Mouse (Mus musculus): ENCODE data around the gene Myrfl.

The Myrfl gene

DNA sequence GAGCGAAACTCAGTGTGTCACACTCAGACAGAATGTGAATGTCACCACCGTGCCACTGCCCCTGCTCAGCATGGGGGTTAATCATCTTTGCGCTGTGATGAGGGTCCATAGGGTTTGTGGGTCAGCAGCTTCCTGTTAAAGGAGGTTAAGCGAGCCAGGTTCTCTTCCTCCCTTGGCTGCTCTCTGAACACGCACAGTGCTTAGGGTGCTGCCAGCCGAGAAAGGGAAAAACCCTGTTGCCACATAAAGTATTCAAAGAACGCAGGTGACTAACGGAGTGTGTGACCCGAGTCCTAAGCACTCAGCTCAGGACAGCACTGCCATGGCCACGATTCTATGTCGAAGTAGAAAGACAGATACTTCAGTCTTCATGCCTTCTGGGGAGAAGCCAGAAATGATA lies 69.4 kb downstream of the Myrfl start:
- ATAC-seq (ENCODE audit: low TSS enrichment), result no peak

DNA sequence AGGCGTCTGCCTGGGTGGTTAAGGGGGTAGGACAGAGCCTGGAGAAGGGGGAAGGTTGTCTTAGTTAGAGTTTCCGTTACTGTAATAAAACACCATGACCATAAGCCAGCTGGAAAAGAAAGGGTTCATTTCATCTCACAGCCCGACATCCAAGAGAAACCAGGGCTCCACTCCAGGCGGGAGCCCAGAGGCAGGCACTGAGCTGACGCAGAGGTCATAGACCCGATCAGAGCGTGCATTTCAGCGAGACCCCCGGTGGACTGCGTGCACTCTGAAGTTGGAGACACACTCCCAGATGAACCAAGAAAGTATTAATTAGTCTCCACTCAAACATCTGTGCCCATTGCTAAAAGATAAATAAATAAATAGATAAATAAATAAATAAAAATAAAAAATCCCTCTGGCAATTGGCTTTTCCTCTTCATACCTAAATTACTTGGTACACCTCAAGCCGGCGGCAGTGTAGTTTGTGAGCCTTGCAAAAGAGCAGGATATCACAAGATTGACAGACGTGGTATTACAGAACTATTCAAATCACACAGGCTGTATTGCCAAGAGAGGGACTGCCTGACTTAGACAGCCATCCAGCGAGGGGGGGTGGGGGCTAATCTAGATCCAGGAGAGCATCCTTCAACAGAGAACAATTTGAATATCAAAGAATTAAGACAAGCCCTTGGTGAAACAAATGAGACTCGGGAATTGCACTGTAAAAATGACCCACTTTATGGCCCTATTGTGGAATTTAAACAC lies 81.2 kb downstream of the Myrfl start:
- ATAC-seq (ENCODE audit: low TSS enrichment), result no peak

DNA sequence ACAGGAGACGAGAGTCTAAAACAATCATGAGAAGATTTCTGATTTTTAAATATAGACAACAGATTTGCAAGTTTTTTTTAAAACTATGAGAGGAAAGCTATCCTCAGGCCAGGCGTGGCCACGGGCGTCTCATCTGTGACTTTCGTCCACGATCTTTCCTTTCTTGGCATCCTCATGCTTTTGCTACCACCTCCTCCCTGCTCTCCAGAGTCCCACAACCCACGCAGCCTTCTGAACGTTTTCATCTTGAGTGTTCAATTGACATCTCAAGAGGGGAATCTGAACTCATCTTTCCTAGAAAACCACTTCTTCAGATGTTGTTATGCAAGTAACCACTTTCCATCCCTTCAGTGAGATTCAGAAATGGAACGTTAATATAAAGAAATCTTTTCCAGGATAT lies 83.6 kb downstream of the Myrfl start:
- peak; percentile 69 for ATAC-seq (ENCODE audit: low TSS enrichment)

DNA sequence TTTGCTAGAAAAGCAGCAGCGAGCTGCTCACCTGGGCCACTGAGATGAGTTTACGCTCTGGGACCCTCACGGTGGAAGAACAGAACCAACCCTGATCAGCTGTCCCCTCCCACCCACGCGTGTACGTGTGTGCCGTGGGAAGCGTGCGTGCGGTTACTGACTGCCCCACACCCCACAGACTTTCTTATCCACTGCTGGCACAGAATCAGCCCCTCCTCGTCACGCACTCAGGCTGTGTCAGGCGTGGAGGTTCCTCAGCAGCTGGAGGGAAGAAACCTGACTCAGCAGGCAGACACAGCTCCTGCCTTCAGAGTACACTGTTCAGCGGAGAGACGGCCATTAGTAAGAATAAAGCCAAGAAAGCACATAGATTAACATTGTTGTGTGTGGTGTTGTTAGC lies 86.0 kb downstream of the Myrfl start:
- ATAC-seq (ENCODE audit: low TSS enrichment), result peak; percentile 95

DNA sequence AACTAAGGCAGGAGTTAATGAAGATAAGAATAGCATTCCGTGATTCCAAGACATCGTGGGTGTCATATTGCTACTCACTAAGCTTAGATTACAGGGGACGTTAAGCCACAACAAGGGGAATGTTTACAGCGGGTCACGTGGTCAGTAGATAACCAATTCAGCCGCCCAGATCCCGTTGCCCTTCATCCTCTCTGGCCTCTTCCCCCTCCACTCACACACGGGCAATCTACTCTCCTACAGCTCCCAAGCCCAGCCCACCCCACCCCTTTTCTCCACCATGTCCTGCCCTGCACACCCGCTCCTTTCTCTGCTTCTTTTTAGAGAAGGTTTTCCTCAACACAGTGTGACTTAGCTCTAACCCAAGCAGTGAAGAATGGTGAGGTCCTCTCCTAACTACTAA lies 87.3 kb downstream of the Myrfl start:
- ATAC-seq (ENCODE audit: low TSS enrichment), result no peak

DNA sequence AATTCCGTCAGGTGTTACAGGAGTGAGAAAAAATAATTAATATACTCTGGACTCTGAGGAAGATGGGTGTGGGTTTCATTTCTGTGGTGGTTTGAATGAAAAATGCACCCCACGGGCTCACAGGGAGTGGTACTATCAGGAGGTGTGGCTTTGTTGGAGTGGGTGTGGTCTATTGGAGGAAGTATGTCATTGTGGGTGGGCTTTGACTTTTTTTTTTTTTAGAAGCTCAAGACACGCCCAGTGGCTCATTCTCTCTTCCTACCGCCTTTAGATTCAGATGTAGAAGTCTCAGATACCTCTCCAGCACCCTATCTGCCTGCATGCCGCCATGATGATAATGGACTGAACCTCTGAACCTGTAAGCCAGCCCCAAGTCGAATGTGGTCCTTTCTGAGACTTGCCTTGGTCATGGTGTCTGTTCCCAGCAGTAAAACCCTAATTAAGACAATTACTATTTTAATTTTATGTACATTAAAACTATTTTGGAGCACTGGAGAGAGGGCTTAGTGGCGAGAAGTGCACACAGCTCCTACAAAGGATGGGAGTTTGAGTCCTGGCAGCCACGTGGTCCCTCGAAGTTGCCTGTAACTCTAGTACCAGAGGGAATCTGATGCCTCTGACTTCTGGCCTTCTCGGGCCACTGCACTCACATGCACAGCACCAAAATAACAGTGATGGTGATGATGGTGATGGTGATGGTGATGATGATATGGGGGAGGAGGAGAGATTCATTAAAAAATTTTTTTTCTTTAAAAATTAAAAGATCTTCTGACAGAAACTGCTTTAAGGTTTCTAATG lies 88.0 kb downstream of the Myrfl start:
- ATAC-seq (ENCODE audit: low TSS enrichment), result no peak

- ATAC-seq (ENCODE audit: low TSS enrichment), result 0 out of 2 replicates have a peak, but pooled peaks have one; percentile 4
Measured at GRCm38 (mm10) chr10:116802178-116802794, 94.4 kb downstream of the Myrfl start.

GRCm38 (mm10) chr10:116801281-116801680 lies 95.4 kb downstream of the Myrfl start:
- no peak for ATAC-seq (ENCODE audit: low TSS enrichment)

DNA sequence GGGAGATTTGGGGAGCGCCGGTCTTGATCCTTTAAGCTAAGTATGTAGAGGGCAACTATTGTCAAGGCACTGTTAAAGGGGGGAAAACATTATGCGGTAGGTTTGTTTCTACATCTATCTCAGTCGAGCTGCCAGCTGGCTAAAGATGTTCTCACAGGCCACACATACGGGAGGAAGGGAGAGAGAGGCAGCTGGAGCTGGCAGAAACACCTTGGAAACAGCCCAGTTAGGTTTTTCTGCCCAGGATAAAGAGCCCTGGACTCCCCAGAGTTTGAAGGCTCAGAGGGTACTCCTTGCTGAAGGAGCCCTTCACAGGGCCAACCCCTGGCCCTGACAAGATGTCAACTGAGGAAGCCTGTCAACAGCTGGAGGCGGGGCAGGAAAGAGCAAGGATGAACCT lies 100.7 kb downstream of the Myrfl start:
- ATAC-seq (ENCODE audit: low TSS enrichment), result no peak

DNA sequence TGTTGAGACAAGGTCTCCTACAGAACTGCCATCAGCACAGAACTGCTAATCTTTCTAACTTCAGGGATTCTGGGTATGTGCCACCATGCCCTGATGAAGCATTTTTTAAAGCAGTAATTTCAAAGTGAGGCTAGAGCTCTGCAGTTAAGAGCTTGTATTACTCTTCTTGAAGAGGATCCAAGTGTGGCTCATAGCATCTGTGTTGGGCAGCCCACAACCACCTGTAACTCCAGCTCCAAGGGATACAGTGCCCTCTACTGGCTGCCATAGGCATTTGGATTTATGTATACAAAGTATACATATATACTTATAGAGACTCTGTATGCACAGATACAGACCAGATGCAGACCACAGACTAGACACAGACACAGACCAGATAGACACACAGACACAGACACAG lies 107.6 kb downstream of the Myrfl start:
- ATAC-seq (ENCODE audit: low TSS enrichment), result peak; percentile 84

DNA sequence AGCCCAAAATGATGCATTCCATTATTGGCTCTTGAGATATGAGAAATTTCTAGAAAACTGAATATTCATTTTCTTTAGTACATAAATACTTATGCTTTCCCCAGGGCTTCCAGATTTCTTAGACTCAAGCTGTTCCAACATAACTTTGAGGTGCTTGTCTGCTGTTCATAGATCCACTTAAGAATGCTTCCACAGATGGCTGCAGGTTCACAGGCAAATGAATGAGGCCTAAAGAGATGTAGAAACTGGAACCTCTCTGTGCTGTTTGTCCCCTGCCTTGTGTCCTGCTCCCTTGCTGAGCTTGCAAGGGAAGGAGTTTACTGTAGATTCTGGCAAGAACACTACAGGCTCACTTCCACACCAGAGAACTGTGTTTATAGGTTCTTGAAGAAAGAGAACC lies 108.3 kb downstream of the Myrfl start:
- ATAC-seq (ENCODE audit: low TSS enrichment), result peak; percentile 86

DNA sequence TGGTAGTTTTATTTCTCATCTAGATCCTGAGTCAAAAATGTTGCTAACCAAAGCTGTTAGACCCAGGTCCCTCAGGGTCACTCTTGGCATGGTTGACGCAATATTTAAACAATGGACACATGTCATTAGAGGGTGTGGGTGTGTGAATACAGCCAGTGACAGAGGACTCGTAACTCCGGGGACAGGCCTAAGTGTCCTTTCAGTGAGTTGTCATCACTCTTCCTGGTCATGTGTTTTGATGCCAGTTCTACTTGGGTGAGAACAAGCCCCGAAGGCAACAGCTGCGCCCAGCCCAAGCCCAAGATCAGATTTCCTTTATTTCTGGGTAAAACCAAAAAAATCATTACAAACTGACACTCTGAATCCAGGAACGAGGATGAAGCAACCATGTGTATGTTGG lies 112.6 kb downstream of the Myrfl start:
- ATAC-seq (ENCODE audit: low TSS enrichment), result no peak

GRCm38 (mm10) chr10:116783020-116783419 lies 113.7 kb downstream of the Myrfl start:
- ATAC-seq (ENCODE audit: low TSS enrichment), result no peak

GRCm38 (mm10) chr10:116777947-116778346 lies 118.8 kb downstream of the Myrfl start:
- no peak for ATAC-seq (ENCODE audit: low TSS enrichment)

DNA sequence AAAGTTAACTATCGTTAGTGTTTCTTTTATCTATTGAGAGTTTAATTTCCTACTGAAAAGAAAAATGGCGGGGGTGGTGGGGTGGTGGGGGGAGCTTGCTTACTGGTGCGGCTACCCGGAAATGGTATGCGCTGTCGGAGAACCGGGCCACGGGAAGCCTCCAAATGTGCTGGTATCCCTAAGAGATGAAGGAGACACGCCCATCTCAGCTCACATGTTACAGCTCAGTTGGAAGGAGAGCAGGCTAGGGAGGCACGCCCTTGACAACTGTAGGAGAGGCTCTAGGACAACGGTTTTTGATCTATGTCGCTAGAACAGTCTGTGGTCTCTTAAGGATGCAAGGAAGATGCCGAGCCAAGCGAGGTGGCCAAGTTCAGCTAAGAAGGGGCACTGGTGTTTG lies 119.9 kb downstream of the Myrfl start:
- ATAC-seq (ENCODE audit: low TSS enrichment), result no peak

DNA sequence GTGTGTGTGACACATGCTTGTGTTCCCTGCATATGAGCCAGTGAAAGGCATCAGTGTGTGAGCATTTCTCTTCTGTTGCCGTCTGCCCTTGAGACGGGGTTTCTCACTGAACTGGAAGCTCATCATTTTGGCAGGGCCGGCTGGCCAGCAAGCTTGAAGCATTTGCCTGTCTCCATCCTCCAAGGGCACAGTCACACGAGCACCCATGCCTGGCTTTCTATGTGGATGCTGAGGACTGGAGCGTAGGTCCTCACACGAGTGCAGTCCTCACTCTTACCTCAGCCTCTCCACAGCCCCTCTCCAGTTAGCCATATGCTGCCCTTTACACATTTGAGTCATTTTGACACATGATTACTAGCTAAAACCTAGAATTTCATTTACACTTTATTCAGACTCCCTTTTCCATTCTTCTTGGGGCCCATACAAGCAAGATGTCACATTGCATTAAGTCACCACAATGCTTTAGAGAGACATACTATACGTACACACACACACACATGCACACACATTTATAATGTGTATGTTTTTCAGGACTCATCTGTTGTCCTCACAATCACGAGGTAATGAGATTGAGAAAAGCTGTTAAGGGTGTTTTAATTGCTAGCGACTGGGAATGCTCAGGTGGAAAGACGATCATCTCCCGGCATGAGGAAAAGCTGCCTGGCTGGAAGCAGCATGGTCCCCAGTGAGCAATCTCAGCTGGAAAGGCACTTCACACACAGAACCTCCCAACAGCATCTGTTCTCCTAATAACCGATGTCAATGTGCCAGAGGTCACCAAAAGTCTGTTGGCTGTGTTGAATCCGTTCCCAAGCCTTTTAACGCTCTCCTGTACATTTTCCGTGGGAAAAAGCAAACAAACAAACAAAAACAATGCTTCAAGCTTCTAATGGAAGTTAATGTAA lies 122.6 kb downstream of the Myrfl start:
- ATAC-seq (ENCODE audit: low TSS enrichment), result no peak

DNA sequence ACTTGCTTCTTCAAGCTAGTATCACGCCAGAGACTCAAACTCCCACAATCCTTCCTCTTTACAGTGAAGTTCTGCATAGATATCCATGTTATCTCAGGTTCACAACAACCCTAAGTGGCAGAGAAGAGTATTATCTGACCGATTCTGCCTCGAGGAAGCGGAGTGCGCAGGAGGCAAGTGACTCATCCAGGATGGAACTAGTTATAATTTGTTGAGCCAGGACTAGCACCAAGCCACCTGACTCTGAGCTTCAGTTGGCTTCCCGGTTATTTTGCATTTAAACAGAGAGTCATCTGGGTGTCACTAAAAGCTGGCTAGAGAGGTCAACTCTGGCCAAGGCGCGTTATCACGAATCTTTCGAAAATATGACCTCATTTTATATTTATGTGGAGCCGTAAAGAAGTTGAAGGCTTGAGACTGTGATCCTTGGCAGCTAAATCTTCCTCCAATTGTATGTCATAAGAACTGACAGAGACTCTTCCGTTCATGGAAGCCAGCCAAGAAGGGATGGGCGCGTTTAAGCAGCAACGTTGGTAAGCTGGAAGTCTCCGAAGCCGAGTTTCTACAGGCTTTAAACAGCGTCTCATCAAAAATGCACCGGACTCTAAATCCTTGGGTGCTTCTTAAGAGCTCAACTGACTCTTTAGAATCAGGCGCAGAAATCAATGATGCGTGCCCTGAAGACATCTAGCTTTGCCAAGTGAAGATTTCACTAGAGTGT lies 125.3 kb downstream of the Myrfl start:
- no peak for ATAC-seq (ENCODE audit: low TSS enrichment)

DNA sequence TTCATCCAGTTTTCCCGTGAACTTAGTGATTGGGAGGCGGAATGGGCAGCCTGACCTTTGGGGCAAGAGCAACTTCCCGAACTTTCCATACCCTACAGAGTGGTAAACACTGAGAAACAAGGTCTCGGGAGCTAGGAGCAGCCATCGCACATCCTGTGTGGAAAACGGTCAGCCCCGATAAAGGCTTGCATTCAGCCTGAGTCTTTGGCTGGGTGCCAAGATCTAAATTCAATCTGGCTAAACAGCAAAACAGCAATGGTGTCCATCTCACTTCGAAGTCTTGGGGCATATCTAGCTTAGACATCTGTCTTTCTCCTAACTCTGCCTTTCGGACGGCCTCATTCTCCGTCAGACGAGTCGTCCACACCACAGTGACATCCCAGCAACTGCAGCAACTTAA lies 128.1 kb downstream of the Myrfl start:
- no peak for ATAC-seq (ENCODE audit: low TSS enrichment)

DNA sequence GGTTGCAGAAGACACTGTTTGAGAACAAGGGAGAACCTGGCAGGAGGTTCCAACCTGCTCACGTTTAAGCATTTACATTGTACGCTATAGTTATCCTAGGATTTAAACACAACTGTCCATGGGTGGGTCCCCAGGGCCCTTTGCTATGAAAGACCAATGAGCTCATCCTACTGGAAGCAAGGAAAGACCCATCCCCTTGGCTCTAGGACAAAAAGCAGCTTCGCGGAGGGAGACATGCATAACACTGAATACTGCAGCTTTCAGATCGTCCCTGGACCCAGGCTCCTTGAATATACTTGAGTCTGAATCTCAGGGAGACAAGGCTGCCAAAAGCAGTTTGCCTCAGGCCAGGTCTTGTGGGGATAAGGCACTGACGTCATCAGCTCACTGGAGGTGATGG lies 130.2 kb downstream of the Myrfl start:
- no peak for ATAC-seq (ENCODE audit: low TSS enrichment)

GRCm38 (mm10) chr10:116761476-116762068 lies 135.1 kb downstream of the Myrfl start:
- no peak for ATAC-seq (ENCODE audit: low TSS enrichment)

DNA sequence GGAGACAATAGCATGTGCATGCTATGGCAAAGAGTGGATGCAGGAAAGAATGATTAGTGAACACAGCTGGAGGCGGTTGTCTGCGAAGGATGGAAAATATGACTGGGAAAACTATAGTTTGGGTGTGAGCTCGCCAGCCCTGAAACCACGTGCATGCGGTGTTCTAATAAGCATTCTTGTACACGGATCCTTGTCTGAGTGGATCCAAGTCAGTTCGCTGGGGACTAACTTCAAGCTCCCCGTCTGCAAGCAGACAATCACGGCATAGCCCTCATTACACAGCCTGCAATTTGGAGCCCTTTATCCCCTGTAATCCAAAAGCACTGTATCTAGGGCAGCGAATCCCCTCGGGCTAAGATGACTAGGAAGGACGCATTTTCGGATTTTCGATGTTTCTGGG lies 136.2 kb downstream of the Myrfl start:
- 0 out of 2 replicates have a peak, but pooled peaks have one; percentile 13 for ATAC-seq (ENCODE audit: low TSS enrichment)
